Mouse (Mus musculus) cerebellum, adult 18-20 months (tissue): ENCODE results near the gene Gm8897.
"Not testable (repeated sequence)": the region's sequence is repeated elsewhere in the genome, so short reads cannot be mapped to it uniquely, and the experiment has no call there.

Source experiments
- DNase-seq, 2 experiments: peaks; one replicate each; pipeline ENCODE4 v3.0.0; 2021

Gene Gm8897

GRCm38 (mm10) chr5:11416118-11416517 is at the start of gene Gm8897:
TSS of gene Gm8897 (plus strand) at chr5:11416418.
- DNase-seq: not testable (repeated sequence)

GRCm38 (mm10) chr5:11416691-11417090 is 473 bp downstream of the Gm8897 start:
- not testable (repeated sequence) for DNase-seq
